Mouse (Mus musculus) adrenal gland, adult (tissue): ENCODE data around the gene Mrps31.

Experiments
- DNase-seq, 2 experiments: peaks; one replicate each; pipeline ENCODE4 v3.0.0; 2022 to 2023; ENCODE audit warnings: low spot score in 1 of 2; ENCODE audit not compliant: inconsistent age in 2 of 2

The Mrps31 gene

GRCm38 (mm10) chr8:22411282-22411702 is at the start of gene Mrps31:
Gene Mrps31 (plus strand): TSS chr8:22411361.
- DNase-seq: peak; percentile 85 to 96

GRCm38 (mm10) chr8:22376311-22376710 is 34.9 kb upstream of the Mrps31 start:
- no peak for DNase-seq

GRCm38 (mm10) chr8:22376903-22377302 is 34.3 kb upstream of the Mrps31 start:
- peak; percentile 46 to 77 for DNase-seq

GRCm38 (mm10) chr8:22380934-22381333 is 30.2 kb upstream of the Mrps31 start:
- DNase-seq: no peak

- peak in 1 of 2 experiments; percentile 30 for DNase-seq
Observed at GRCm38 (mm10) chr8:22382824-22383595, 28.2 kb upstream of the Mrps31 start.

GRCm38 (mm10) chr8:22385158-22385557 is 26.0 kb upstream of the Mrps31 start:
- no peak for DNase-seq

GRCm38 (mm10) chr8:22389874-22390273 is 21.3 kb upstream of the Mrps31 start:
- no peak for DNase-seq

GRCm38 (mm10) chr8:22390766-22391463 is 20.2 kb upstream of the Mrps31 start:
- DNase-seq: peak in 1 of 2 experiments; percentile 47

- DNase-seq: no peak
Observed at GRCm38 (mm10) chr8:22394471-22394870, 16.7 kb upstream of the Mrps31 start.

- DNase-seq: no peak
Observed at GRCm38 (mm10) chr8:22395256-22395655, 15.9 kb upstream of the Mrps31 start.

- no peak for DNase-seq
Observed at GRCm38 (mm10) chr8:22397811-22398141, 13.4 kb upstream of the Mrps31 start.

GRCm38 (mm10) chr8:22398142-22398951 is 12.8 kb upstream of the Mrps31 start, which contains the start of gene Slc25a15:
Gene Slc25a15 (minus strand): TSS chr8:22398597.
- peak; percentile 92 to 98 for DNase-seq

GRCm38 (mm10) chr8:22399285-22399880 is 11.8 kb upstream of the Mrps31 start:
- no peak for DNase-seq

- no peak for DNase-seq
Observed at GRCm38 (mm10) chr8:22400593-22400992, 10.6 kb upstream of the Mrps31 start.

- no peak for DNase-seq
Observed at GRCm38 (mm10) chr8:22403235-22403634, 7.9 kb upstream of the Mrps31 start.

- DNase-seq: no peak
Observed at GRCm38 (mm10) chr8:22405733-22406132, 5.4 kb upstream of the Mrps31 start.

- no peak for DNase-seq
Observed at GRCm38 (mm10) chr8:22410688-22411281, 376 bp upstream of the Mrps31 start.

GRCm38 (mm10) chr8:22411971-22412370 is 810 bp downstream of the Mrps31 start:
- peak in 1 of 2 experiments; percentile 31 for DNase-seq
